In the genomic region with DNA sequence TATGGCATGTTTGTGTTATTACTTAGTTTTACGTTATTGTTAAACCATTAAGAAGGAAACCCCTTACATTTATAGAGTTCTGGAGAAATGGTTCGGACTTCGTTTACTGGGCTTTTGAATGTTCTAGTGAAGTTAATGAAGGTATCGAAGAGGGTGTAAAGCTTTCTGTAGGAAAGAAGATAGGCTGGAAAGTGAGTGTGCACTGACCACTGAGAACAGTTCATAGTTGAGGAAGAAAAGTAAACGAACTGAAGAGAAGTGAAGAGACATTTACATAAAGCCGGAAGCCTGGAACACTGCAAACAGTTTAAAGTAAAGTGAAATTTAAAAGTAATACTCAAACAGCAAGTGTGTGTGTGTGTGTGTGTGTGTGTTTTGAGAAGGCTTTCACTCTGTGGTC, we compare ENCODE assay signal across 9 mouse cellular contexts. TPM values are rescaled to one million over a fixed set of nuclear protein-coding genes. Genes with fewer than 3 reads are reported as not detected.
DNase-seq lines count a peak whose midpoint lies in the region; ATAC-seq lines count a peak whose summit lies in the region.
"Had no signal": no experiment of that assay in that cellular context is flagged by ENCODE, and none has a peak within 500 bp of the region (broad histone marks: within the 10 kb centered on the region; RNA-seq: fewer than 3 reads in every experiment).

No protein-coding gene starts in this region.

- 0 out of 2 replicates have a peak overlapping the region, but pooled peaks have one; percentile 4 for H3K4me2 ChIP-seq in forebrain, embryonic 14.5 days (ENCODE audit: low read length)
- no peak overlapping the region for H3K4me2 ChIP-seq in forebrain, embryonic 12.5 days
- peak overlapping the region; percentile 45 for H3K4me2 ChIP-seq in lung, embryonic 15.5 days
- peak overlapping the region; percentile 30 for H3K4me2 ChIP-seq in intestine, embryonic 14.5 days (ENCODE audit: low read length)

- no peak overlapping the region for H3K4me3 ChIP-seq in forebrain, embryonic 14.5 days (ENCODE audit: low read depth, low read length)
- H3K4me3 ChIP-seq in forebrain, embryonic 12.5 days (replicated peaks), result no peak overlapping the region
- H3K4me3 ChIP-seq in lung, embryonic 15.5 days, result peak overlapping the region; percentile 23
- peak overlapping the region; percentile 6; the same call in 1 of the 2 replicates for H3K4me3 ChIP-seq in intestine, embryonic 14.5 days (ENCODE audit: low read depth, low read length)

- peaks cover 4% of the 10 kb centered on the region; the same call in 1 of the 2 replicates for H3K4me1 ChIP-seq in forebrain, embryonic 14.5 days (ENCODE audit: control insufficient read depth, insufficient read depth, low read length)
- H3K4me1 ChIP-seq in forebrain, embryonic 12.5 days, result peaks cover 8% of the 10 kb centered on the region; the same call in 1 of the 2 replicates
- H3K4me1 ChIP-seq in lung, embryonic 15.5 days, result peaks cover 9% of the 10 kb centered on the region; the same call in 1 of the 2 replicates
- no peaks in the 10 kb centered on the region for H3K4me1 ChIP-seq in intestine, embryonic 14.5 days (replicated peaks; ENCODE audit: control insufficient read depth, insufficient read depth, low read length)

- H3K36me3 ChIP-seq in forebrain, embryonic 14.5 days (ENCODE audit: control insufficient read depth, insufficient read depth, low read length), result no peaks in the 10 kb centered on the region
- H3K36me3 ChIP-seq in forebrain, embryonic 12.5 days (replicated peaks), result no peaks in the 10 kb centered on the region
- H3K36me3 ChIP-seq in lung, embryonic 15.5 days, result no peaks in the 10 kb centered on the region
- H3K36me3 ChIP-seq in intestine, embryonic 14.5 days (ENCODE audit: control insufficient read depth, insufficient read depth, low read length), result no peaks in the 10 kb centered on the region

- no peak for ATAC-seq in forebrain, embryonic 14.5 days
- ATAC-seq in forebrain, embryonic 12.5 days (ENCODE audit: low FRiP score), result no peak
- no peak for ATAC-seq in lung, embryonic 15.5 days (ENCODE audit: borderline replicate concordance, extremely low read depth, low FRiP score, low TSS enrichment)
- ATAC-seq in intestine, embryonic 14.5 days (replicated peaks; ENCODE audit: low FRiP score, low TSS enrichment, low read depth), result no peak

- no peaks in the 10 kb centered on the region for H3K9me3 ChIP-seq in forebrain, embryonic 14.5 days (replicated peaks; ENCODE audit: control insufficient read depth, low read length)
- no peaks in the 10 kb centered on the region for H3K9me3 ChIP-seq in forebrain, embryonic 12.5 days
- H3K9me3 ChIP-seq in lung, embryonic 15.5 days, result no peaks in the 10 kb centered on the region
- H3K9me3 ChIP-seq in intestine, embryonic 14.5 days (ENCODE audit: control insufficient read depth, low read length), result no peaks in the 10 kb centered on the region

- no peak for DNase-seq in forebrain, embryonic 14.5 days (ENCODE audit: low spot score)
- no peak for DNase-seq in lung, postnatal 4 days
- DNase-seq in intestine, embryonic 14.5 days (ENCODE audit: low spot score), result no peak
- peak; percentile 35 for DNase-seq in naive thymus-derived CD4-positive, alpha-beta T cell, adult 2 months (ENCODE audit: low read depth)
- no peak for DNase-seq in ovary, postnatal 14 days (ENCODE audit: low spot score)
- no peak for DNase-seq in layer of hippocampus, postnatal 10 days (ENCODE audit: low spot score in 2 of 2)
- DNase-seq: kidney, adult 8-10 months had no signal

- H3K27ac ChIP-seq in forebrain, embryonic 14.5 days (ENCODE audit: low read depth, low read length), result no peak overlapping the region
- H3K27ac ChIP-seq in forebrain, embryonic 12.5 days, result no peak overlapping the region
- H3K27ac ChIP-seq in lung, embryonic 15.5 days, result no peak overlapping the region
- no peak overlapping the region for H3K27ac ChIP-seq in intestine, embryonic 14.5 days (ENCODE audit: low read depth)

- no peaks in the 10 kb centered on the region for H3K27me3 ChIP-seq in forebrain, embryonic 14.5 days (replicated peaks; ENCODE audit: control insufficient read depth, insufficient read depth, low read length)
- H3K27me3 ChIP-seq in forebrain, embryonic 12.5 days, result 0 out of 2 replicates have a peak, but pooled peaks cover 7% of the 10 kb centered on the region
- no peaks in the 10 kb centered on the region for H3K27me3 ChIP-seq in lung, embryonic 15.5 days
- H3K27me3 ChIP-seq in intestine, embryonic 14.5 days (replicated peaks; ENCODE audit: control insufficient read depth, insufficient read depth, low read length), result no peaks in the 10 kb centered on the region

- H3K9ac ChIP-seq in forebrain, embryonic 14.5 days (ENCODE audit: low read length), result no peak overlapping the region
- no peak overlapping the region for H3K9ac ChIP-seq in forebrain, embryonic 12.5 days
- H3K9ac ChIP-seq in lung, embryonic 15.5 days, result no peak overlapping the region
- no peak overlapping the region for H3K9ac ChIP-seq in intestine, embryonic 14.5 days (ENCODE audit: low read length)

- 73% methylated on average over 6 of the region's 6 CpGs for WGBS in forebrain, embryonic 14.5 days
- WGBS in forebrain, embryonic 12.5 days, result 83% methylated on average over 6 of the region's 6 CpGs
- 34% methylated on average over 6 of the region's 6 CpGs for WGBS in lung, embryonic 15.5 days
- WGBS in intestine, embryonic 14.5 days, result 55% methylated on average over 6 of the region's 6 CpGs

RNA-seq across cellular contexts. Expression of a gene that starts 2.1 kb away (rescaled TPM):
- 7.0 and 7.4 TPM in 2 replicates for polyA plus RNA-seq in forebrain, embryonic 14.5 days (2014; fragmentation: Nextera tagmentation; extraction: Ambion mirVana)
- polyA plus RNA-seq in forebrain, embryonic 12.5 days (2016; fragmentation: Nextera tagmentation; extraction: Ambion mirVana), result 13.4 and 14.9 TPM in 2 replicates
- 19.3 and 20.5 TPM in 2 replicates for polyA plus RNA-seq in lung, embryonic 15.5 days (2015; fragmentation: Nextera tagmentation; extraction: Ambion mirVana)
- polyA plus RNA-seq in intestine, embryonic 14.5 days (2014; fragmentation: Nextera tagmentation; extraction: Ambion mirVana), result 12.1 and 13.5 TPM in 2 replicates
- 10 to 100 TPM; 15.6 to 17.4 TPM for total RNA-seq in layer of hippocampus, postnatal 10 days (2021)

Comparison
In these comparisons a context has a peak if more than half of its experiments do, and no peak if none do; other contexts are left out.
1. H3K4me3 ChIP-seq: peak in lung, embryonic 15.5 days (single experiment) and intestine, embryonic 14.5 days (single experiment); none in forebrain, embryonic 14.5 days (single experiment) and forebrain, embryonic 12.5 days (single experiment).